ENCODE assay signal across 7 mouse cellular contexts in the genomic region with DNA sequence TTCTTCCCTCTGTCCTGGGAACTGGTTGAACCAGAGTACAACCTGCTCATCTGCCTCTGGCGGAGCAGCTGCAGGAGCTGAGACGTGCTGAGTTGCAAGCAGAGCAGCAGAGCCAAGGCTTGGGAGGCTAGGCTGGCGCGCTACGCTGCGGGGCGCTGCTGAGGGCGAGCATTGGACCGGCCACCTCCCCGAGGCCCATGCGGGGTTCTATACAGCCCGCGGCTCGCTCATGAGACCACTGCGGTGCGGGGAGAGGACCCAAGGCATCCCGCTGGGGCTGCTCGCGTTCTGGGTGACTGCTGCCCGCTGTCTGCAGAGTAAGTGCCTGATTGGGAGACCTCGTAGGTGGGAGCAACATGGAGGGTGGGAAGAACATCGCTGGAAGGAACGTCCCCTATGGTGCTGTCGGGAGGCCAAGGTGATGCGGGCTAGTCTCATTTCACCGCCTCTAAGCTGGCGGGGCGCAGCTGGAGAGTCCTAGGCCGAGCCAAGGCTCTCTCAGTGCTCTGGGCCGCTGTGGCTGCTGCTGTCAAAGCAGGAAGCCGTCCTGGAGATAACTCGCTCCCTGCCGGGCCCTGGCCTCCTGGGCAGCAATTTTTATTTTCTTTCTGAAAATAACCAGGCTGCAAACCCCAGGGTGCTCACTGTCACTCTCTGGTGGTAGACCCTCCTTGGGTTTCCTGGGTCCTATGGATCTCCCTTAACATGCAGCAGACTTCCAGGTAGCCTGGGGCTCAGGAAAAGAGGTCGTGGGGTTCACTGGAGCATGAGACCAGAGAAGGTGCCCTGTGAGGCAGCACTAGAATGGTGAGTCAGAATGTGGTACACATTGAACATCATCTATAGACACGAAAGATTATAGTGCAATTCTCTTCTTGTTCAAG. TPM values are rescaled to one million over a fixed set of nuclear protein-coding genes. Genes with fewer than 3 reads are reported as not detected.
DNase-seq lines count a peak whose midpoint lies in the region; ATAC-seq and TF ChIP-seq lines count a peak whose summit lies in the region.

A gene (plus strand): TSS at position 4 of the 884 bp plus-strand sequence.

- H3K27ac ChIP-seq in ES-E14 (ENCODE audit: insufficient read depth, low read depth, low read length, poor library complexity, severe bottlenecking) = no peak within 1 kb of the TSS
- H3K27ac ChIP-seq in forebrain, embryonic 11.5 days (ENCODE audit: low read depth, low read length) = no peak within 1 kb of the TSS
- peak within 1 kb of the TSS; percentile 83 for H3K27ac ChIP-seq in hindbrain, embryonic 13.5 days
- H3K27ac ChIP-seq in midbrain, embryonic 12.5 days (replicated peaks) = peak within 1 kb of the TSS; percentile 35; the same call in 1 of the 2 replicates

- H3K9me3 ChIP-seq in E14TG2a.4 (ENCODE audit: low read length) (no peaks in the 10 kb centered on the region), ES-E14 (ENCODE audit: control insufficient read depth, insufficient read depth, low read depth, low read length) (no peaks in the 10 kb centered on the region)
- H3K9me3 ChIP-seq in forebrain, embryonic 11.5 days (ENCODE audit: control insufficient read depth, low read length) = no peaks in the 10 kb centered on the region
- H3K9me3 ChIP-seq in hindbrain, embryonic 13.5 days = no peaks in the 10 kb centered on the region
- H3K9me3 ChIP-seq in midbrain, embryonic 12.5 days = no peaks in the 10 kb centered on the region

- DNase-seq in ES-E14 (ENCODE audit: low read depth, low spot score) = no peak
- peak; percentile 69 for DNase-seq in forebrain, embryonic 11.5 days (ENCODE audit: low spot score)
- peak; percentile 42 to 43 for DNase-seq in left cerebral cortex, postnatal 25 days (ENCODE audit: low spot score in 2 of 2)
- peak; percentile 36 for DNase-seq in telencephalon, adult 2 months (ENCODE audit: low read depth, low spot score)

- in situ Hi-C loops in ES-E14 (cut with MboI; ENCODE audit: low sequenced_read_pairs in 2 of 2, unreplicated experiment in 2 of 2) = no loop called here

- TF ChIP-seq CTCF in E14TG2a.4 (conservative IDR thresholded peaks at IDR 0.05; ENCODE audit: low read length) = no peak

- H3K4me1 ChIP-seq in E14TG2a.4 (replicated peaks; ENCODE audit: low read depth, low read length) = peaks cover 58% of the 10 kb centered on the region
- H3K4me1 ChIP-seq in ES-E14 (ENCODE audit: control insufficient read depth in 2 of 2, insufficient read depth in 2 of 2, low read length in 2 of 2, poor library complexity in 1 of 2) = peaks cover 3 to 16% of the 10 kb centered on the region in 2 experiments
- no peaks in the 10 kb centered on the region for H3K4me1 ChIP-seq in forebrain, embryonic 11.5 days (replicated peaks; ENCODE audit: control insufficient read depth, insufficient read depth, low read length)
- H3K4me1 ChIP-seq in hindbrain, embryonic 13.5 days (replicated peaks) = peaks cover 21% of the 10 kb centered on the region
- H3K4me1 ChIP-seq in midbrain, embryonic 12.5 days = peaks cover 7% of the 10 kb centered on the region; the same call in 1 of the 2 replicates

- ATAC-seq in forebrain, embryonic 11.5 days (replicated peaks; ENCODE audit: low FRiP score) = peak; percentile 83
- ATAC-seq in hindbrain, embryonic 13.5 days (ENCODE audit: low FRiP score) = peak; percentile 96
- peak; percentile 92 for ATAC-seq in midbrain, embryonic 12.5 days (ENCODE audit: low FRiP score, low read depth)

- intact Hi-C loops in left cerebral cortex, postnatal 25 days (cut with DNase I) = no loop called here

- H3K9ac ChIP-seq in ES-E14 (ENCODE audit: insufficient read depth, low read depth, low read length, poor library complexity, severe bottlenecking) = peak within 1 kb of the TSS; percentile 25
- peak within 1 kb of the TSS; percentile 63 for H3K9ac ChIP-seq in forebrain, embryonic 11.5 days (ENCODE audit: low read length)
- peak within 1 kb of the TSS; percentile 80 for H3K9ac ChIP-seq in hindbrain, embryonic 13.5 days
- peak within 1 kb of the TSS; percentile 63; the same call in 1 of the 2 replicates for H3K9ac ChIP-seq in midbrain, embryonic 12.5 days (replicated peaks)

- peaks cover 19% of the 10 kb centered on the region for H3K27me3 ChIP-seq in E14TG2a.4 (ENCODE audit: insufficient read depth, low read length)
- no peaks in the 10 kb centered on the region for H3K27me3 ChIP-seq in forebrain, embryonic 11.5 days (ENCODE audit: control insufficient read depth, insufficient read depth, low read length)
- H3K27me3 ChIP-seq in hindbrain, embryonic 13.5 days = peaks cover 18% of the 10 kb centered on the region; the same call in 1 of the 2 replicates
- peaks cover 23% of the 10 kb centered on the region for H3K27me3 ChIP-seq in midbrain, embryonic 12.5 days

- H3K4me2 ChIP-seq in forebrain, embryonic 11.5 days (ENCODE audit: low read depth, low read length, severe bottlenecking) = peak within 1 kb of the TSS; percentile 78
- peak within 1 kb of the TSS; percentile 78 for H3K4me2 ChIP-seq in hindbrain, embryonic 13.5 days
- H3K4me2 ChIP-seq in midbrain, embryonic 12.5 days (replicated peaks) = peak within 1 kb of the TSS; percentile 74

- WGBS in forebrain, embryonic 11.5 days = 7% methylated on average over 35 of the region's 35 CpGs
- WGBS in hindbrain, embryonic 13.5 days = 5% methylated on average over 35 of the region's 35 CpGs
- 4% methylated on average over 35 of the region's 35 CpGs for WGBS in midbrain, embryonic 12.5 days

- H3K36me3 ChIP-seq in E14TG2a.4 (ENCODE audit: insufficient read depth, low read length) (no peaks in the 10 kb centered on the region), ES-E14 (ENCODE audit: control insufficient read depth, insufficient read depth, low read length, poor library complexity, severe bottlenecking) (no peaks in the 10 kb centered on the region)
- no peaks in the 10 kb centered on the region for H3K36me3 ChIP-seq in forebrain, embryonic 11.5 days (ENCODE audit: control insufficient read depth, insufficient read depth, low read length)
- H3K36me3 ChIP-seq in hindbrain, embryonic 13.5 days = no peaks in the 10 kb centered on the region
- H3K36me3 ChIP-seq in midbrain, embryonic 12.5 days = no peaks in the 10 kb centered on the region

- peak within 1 kb of the TSS; percentile 77 for H3K4me3 ChIP-seq in E14TG2a.4 (replicated peaks; ENCODE audit: low read length)
- H3K4me3 ChIP-seq in ES-E14 (ENCODE audit: insufficient read depth in 1 of 2, low read depth in 1 of 2, low read length in 2 of 2, poor library complexity in 1 of 2, severe bottlenecking in 1 of 2) = peak within 1 kb of the TSS; percentile 31 to 51
- peak within 1 kb of the TSS; percentile 41 for H3K4me3 ChIP-seq in forebrain, embryonic 11.5 days (ENCODE audit: low read depth, low read length)
- peak within 1 kb of the TSS; percentile 54 for H3K4me3 ChIP-seq in hindbrain, embryonic 13.5 days
- peak within 1 kb of the TSS; percentile 49 for H3K4me3 ChIP-seq in midbrain, embryonic 12.5 days

TF ChIP-seq in ES-E14, 5 proteins besides CTCF, POLR2A, EP300 and RAD21:
- TF ChIP-seq CHD2 (IDR thresholded peaks at IDR 0.05; ENCODE audit: low read depth, low read length) (no peak), MAFK (IDR thresholded peaks at IDR 0.05; ENCODE audit: insufficient read depth, low read depth, low read length) (no peak), ZC3H11A (IDR thresholded peaks at IDR 0.05; ENCODE audit: borderline replicate concordance, low read depth, low read length) (no peak), HCFC1 (IDR thresholded peaks at IDR 0.05; ENCODE audit: borderline replicate concordance, insufficient read depth, low read length) (no peak), ZNF384 (IDR thresholded peaks at IDR 0.05; ENCODE audit: low read depth, low read length) (no peak)

RNA-seq across cellular contexts. Expression of the gene that starts here (rescaled TPM):
- total RNA-seq in ES-E14 (2012; rRNA removed) = 2.9 and 4.3 TPM in 2 replicates
- 1.5 and 2.3 TPM in 2 replicates for polyA plus RNA-seq in forebrain, embryonic 11.5 days (2014; fragmentation: Nextera tagmentation; extraction: Ambion mirVana)
- polyA plus RNA-seq in hindbrain, embryonic 13.5 days (2015; fragmentation: Nextera tagmentation; extraction: Ambion mirVana) = 15.8 and 17.0 TPM in 2 replicates
- total RNA-seq in left cerebral cortex, postnatal 25 days (2021) = 1 to 10 TPM; 8.1 to 8.7 TPM
- polyA plus RNA-seq in midbrain, embryonic 12.5 days (2016; fragmentation: Nextera tagmentation; extraction: Ambion mirVana) = 3.1 and 3.5 TPM in 2 replicates

Comparison
In these comparisons a context has a peak if more than half of its experiments do, and no peak if none do; other contexts are left out.
1. H3K27ac ChIP-seq: peak in hindbrain, embryonic 13.5 days (single experiment) and midbrain, embryonic 12.5 days (single experiment); none in ES-E14 (single experiment) and forebrain, embryonic 11.5 days (single experiment).
2. H3K9ac ChIP-seq: peak in every context shown above with its lines; median percentile 80 in hindbrain, embryonic 13.5 days; 63 in forebrain, embryonic 11.5 days; 63 in midbrain, embryonic 12.5 days; 25 in ES-E14.
3. Peak in every context shown above with its lines, with median percentiles within 50 percentile points of each other: H3K4me3 ChIP-seq, ATAC-seq and H3K4me2 ChIP-seq.